Mouse (Mus musculus): Measurements from ENCODE around the gene Iqcc. TPM values are rescaled to one million over a fixed set of nuclear protein-coding genes. Genes with fewer than 3 reads are reported as not detected.

The Iqcc gene
- polyA plus RNA-seq, 1 experiment = 28.3 TPM

DNA sequence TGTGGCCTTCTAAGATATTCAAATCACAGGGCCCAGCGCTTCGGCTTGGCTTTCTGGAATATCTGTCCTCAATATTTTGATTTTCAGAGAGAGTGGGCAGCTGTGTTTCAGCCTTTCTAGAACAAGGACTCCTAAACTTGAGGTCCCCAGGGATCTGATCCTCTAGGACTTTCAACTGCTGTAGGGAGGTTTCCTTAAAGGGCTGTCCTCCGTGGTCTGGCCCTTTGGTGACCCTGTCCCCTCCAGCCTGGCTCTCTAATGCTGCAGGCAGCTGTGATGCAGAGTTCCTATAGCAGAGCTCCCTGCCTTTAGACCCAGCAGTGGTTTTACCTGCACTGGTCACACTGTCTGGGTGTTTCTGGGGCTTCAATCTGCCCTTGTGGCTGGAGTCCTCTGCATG, 2.3 kb downstream of the Iqcc start:
- WGBS = 94% methylated on average over 3 of the region's 3 CpGs
- DNase-seq (ENCODE audit: low read depth in 1 of 2, low spot score in 2 of 2) = no peak
- no peaks in the 10 kb centered on the region; the same call in 1 of the 2 replicates for H3K36me3 ChIP-seq (ENCODE audit: control insufficient read depth, insufficient read depth, low read length)
- H3K27me3 ChIP-seq (ENCODE audit: control insufficient read depth, insufficient read depth, low read length) = no peaks in the 10 kb centered on the region
- H3K27ac ChIP-seq (ENCODE audit: insufficient read depth, low read length) = no peak overlapping the region
- H3K4me1 ChIP-seq (ENCODE audit: control insufficient read depth, insufficient read depth, insufficient read length) = peaks cover 2% of the 10 kb centered on the region; the same call in 1 of the 2 replicates
- TF ChIP-seq POLR2A (IDR thresholded peaks at IDR 0.05; ENCODE audit: low read depth, low read length) (no peak), CTCF (IDR thresholded peaks at IDR 0.05; ENCODE audit: extremely low read depth, insufficient read depth, insufficient read length, insufficient replicate concordance) (no peak)
- H3K4me3 ChIP-seq (ENCODE audit: extremely low read depth, insufficient read depth, insufficient read length) = no peak overlapping the region

DNA sequence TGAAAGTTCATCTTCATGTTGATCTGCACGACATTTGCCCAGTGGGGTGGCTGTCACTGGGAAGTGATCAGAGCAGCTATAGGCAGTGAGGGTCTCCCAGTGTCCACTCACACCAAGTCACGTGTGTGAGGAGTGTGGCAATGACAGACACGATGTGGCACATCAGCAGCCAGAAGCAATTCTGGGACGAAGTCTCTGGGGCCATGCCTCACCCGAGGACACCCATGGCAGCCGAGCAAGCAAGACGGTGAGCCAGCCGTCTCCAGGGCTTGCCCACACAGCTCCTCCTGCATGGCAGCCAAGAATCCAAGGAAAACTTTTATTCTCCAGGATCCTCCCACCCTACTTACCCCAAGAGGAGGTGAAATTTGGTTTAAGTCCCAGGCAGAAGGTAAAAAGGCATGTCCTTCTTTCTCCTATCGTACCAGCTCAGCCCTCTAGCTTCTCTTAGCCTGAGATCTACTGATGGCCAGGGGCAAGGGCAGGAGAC, 3.1 kb downstream of the Iqcc start:
- H3K36me3 ChIP-seq (ENCODE audit: control insufficient read depth, insufficient read depth, low read length) = no peaks in the 10 kb centered on the region; the same call in 1 of the 2 replicates
- TF ChIP-seq POLR2A (IDR thresholded peaks at IDR 0.05; ENCODE audit: low read depth, low read length) (no peak), CTCF (IDR thresholded peaks at IDR 0.05; ENCODE audit: extremely low read depth, insufficient read depth, insufficient read length, insufficient replicate concordance) (no peak)

DNA sequence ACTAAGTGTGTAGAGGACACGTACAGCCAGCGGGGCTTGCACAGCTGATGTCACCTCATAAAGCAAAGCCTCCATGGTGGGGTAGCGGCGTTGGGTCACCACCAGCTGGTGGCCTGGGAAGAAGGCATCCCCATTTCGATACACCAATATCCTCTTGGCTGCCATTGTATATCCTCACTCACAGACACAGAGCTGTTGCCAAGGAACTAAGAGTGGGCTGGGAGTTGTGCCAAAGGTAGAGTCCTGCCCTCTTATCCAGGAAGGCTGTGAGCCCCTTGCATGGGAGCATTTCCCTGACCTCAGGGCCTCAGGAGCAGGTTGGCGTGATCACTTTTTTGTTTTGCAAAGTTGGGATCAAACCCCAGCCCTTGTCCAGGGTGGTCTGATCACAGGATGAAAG, 4.8 kb downstream of the Iqcc start, which contains the start of gene Dcdc2b:
Dcdc2b (minus strand) TSS at position 165 of the 400 bp plus-strand sequence.
- Histone ChIP-seq H3K4me1 (ENCODE audit: control insufficient read depth, insufficient read depth, insufficient read length) (peaks cover 15% of the 10 kb centered on the region; the same call in 1 of the 2 replicates), H3K4me3 (ENCODE audit: extremely low read depth, insufficient read depth, insufficient read length) (no peak within 1 kb of the TSS), H3K36me3 (ENCODE audit: control insufficient read depth, insufficient read depth, low read length) (no peaks in the 10 kb centered on the region), H3K27me3 (ENCODE audit: control insufficient read depth, insufficient read depth, low read length) (no peaks in the 10 kb centered on the region), H3K27ac (ENCODE audit: insufficient read depth, low read length) (no peak within 1 kb of the TSS)
- 92% methylated on average over 6 of the region's 6 CpGs for WGBS
- TF ChIP-seq POLR2A (IDR thresholded peaks at IDR 0.05; ENCODE audit: low read depth, low read length) = no peak
- no peak for TF ChIP-seq CTCF (IDR thresholded peaks at IDR 0.05; ENCODE audit: extremely low read depth, insufficient read depth, insufficient read length, insufficient replicate concordance)
- DNase-seq (ENCODE audit: low read depth in 1 of 2, low spot score in 2 of 2) = no peak

More for the DNA sequence above, 3.1 kb downstream of the Iqcc start:
- no peak overlapping the region for H3K4me3 ChIP-seq (ENCODE audit: extremely low read depth, insufficient read depth, insufficient read length)
- no peaks in the 10 kb centered on the region for H3K27me3 ChIP-seq (ENCODE audit: control insufficient read depth, insufficient read depth, low read length)
- H3K4me1 ChIP-seq (ENCODE audit: control insufficient read depth, insufficient read depth, insufficient read length) = peaks cover 2% of the 10 kb centered on the region; the same call in 1 of the 2 replicates
- no peak overlapping the region for H3K27ac ChIP-seq (ENCODE audit: insufficient read depth, low read length)
- whole genome bisulfite sequencing = 93% methylated on average over 9 of the region's 9 CpGs
- DNase-seq (ENCODE audit: low read depth in 1 of 2, low spot score in 2 of 2) = no peak

DNA sequence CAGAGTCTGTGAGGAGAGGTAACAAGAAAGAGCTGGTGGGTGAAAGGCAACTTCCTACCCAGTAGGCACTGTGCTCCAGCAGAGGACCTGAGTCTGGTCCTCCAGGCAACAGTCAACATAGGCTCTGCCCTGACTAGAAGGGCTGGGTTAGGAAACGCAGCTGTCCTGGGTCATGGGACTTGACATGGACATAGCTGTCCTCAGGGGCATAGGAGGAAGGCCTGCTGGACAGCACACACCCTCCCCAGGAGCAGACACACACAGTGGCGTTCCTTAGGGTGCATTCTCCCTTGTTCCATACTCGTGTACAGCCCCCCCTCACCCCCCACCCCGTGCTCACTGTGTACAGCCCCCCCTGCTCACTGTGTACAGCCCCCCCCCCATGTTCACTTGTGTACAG, 8.4 kb downstream of the Iqcc start:
- H3K4me3 ChIP-seq (ENCODE audit: extremely low read depth, insufficient read depth, insufficient read length) = no peak overlapping the region

DNA sequence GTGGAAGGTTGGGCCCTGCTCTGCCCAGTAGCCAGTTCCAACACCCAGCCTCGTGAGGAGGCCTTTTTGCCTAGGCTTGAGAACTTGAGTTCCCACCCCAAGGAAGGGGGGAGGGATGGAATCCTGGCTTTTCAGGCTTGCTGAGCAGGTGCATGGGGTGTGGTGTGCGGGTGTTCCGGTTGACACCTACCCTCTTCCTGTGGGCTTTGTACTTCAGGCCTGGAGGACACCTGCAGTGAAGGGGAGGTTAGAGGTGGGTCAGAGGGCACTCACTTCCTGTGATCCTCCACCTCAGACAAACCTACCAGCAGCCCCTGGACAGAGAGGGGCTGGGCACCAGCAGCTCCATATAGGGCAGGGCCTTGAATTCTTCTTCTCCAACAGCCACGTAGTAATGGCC, 8.9 kb downstream of the Iqcc start:
- TF ChIP-seq POLR2A (IDR thresholded peaks at IDR 0.05; ENCODE audit: low read depth, low read length) (no peak), CTCF (IDR thresholded peaks at IDR 0.05; ENCODE audit: extremely low read depth, insufficient read depth, insufficient read length, insufficient replicate concordance) (no peak)
- 65% methylated on average over 4 of the region's 4 CpGs for WGBS
- DNase-seq (ENCODE audit: low read depth in 1 of 2, low spot score in 2 of 2) = no peak
- H3K27ac ChIP-seq (ENCODE audit: insufficient read depth, low read length) = peak overlapping the region; percentile 53
- H3K4me1 ChIP-seq (ENCODE audit: control insufficient read depth, insufficient read depth, insufficient read length) = peaks cover 12% of the 10 kb centered on the region; the same call in 1 of the 2 replicates
- H3K36me3 ChIP-seq (ENCODE audit: control insufficient read depth, insufficient read depth, low read length) = peaks cover 13% of the 10 kb centered on the region
- H3K4me3 ChIP-seq (ENCODE audit: extremely low read depth, insufficient read depth, insufficient read length) = no peak overlapping the region
- no peaks in the 10 kb centered on the region for H3K27me3 ChIP-seq (ENCODE audit: control insufficient read depth, insufficient read depth, low read length)

More for the DNA sequence above, 8.4 kb downstream of the Iqcc start:
- Histone ChIP-seq H3K27ac (ENCODE audit: insufficient read depth, low read length) (peak overlapping the region; percentile 53), H3K4me1 (ENCODE audit: control insufficient read depth, insufficient read depth, insufficient read length) (peaks cover 12% of the 10 kb centered on the region; the same call in 1 of the 2 replicates), H3K36me3 (ENCODE audit: control insufficient read depth, insufficient read depth, low read length) (peaks cover 12% of the 10 kb centered on the region), H3K27me3 (ENCODE audit: control insufficient read depth, insufficient read depth, low read length) (no peaks in the 10 kb centered on the region)
- 86% methylated on average over 4 of the region's 4 CpGs for WGBS
- no peak for TF ChIP-seq CTCF (IDR thresholded peaks at IDR 0.05; ENCODE audit: extremely low read depth, insufficient read depth, insufficient read length, insufficient replicate concordance)
- TF ChIP-seq POLR2A (IDR thresholded peaks at IDR 0.05; ENCODE audit: low read depth, low read length) = no peak
- no peak for DNase-seq (ENCODE audit: low read depth in 1 of 2, low spot score in 2 of 2)

DNA sequence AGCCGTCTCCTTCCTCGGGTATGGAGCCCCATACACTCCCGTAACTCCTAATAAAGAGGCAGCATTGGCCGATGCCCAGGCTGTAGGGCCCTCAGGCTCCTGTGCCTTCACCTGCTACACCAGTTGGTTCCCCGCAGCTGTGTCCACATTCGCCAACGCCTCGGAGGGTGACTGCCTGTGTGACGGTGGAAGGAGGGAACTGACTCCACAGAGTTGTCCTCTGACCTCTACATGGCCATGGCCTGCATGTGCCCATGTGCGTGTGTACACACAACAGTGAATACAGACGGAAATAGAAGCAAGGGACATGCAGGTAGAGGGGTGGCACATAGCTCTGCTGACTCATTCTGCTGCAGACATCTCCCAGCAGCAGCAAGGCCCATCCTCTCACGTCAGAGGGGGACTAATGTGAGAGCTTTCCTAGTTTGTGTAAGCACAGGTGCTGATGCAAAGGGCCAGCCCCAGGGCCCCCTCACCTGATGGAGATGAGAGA, 9.7 kb downstream of the Iqcc start:
- H3K36me3 ChIP-seq (ENCODE audit: control insufficient read depth, insufficient read depth, low read length) = peaks cover 13% of the 10 kb centered on the region
- H3K4me1 ChIP-seq (ENCODE audit: control insufficient read depth, insufficient read depth, insufficient read length) = peaks cover 12% of the 10 kb centered on the region; the same call in 1 of the 2 replicates

More for the DNA sequence above, 9.7 kb downstream of the Iqcc start:
- Histone ChIP-seq H3K27me3 (ENCODE audit: control insufficient read depth, insufficient read depth, low read length) (no peaks in the 10 kb centered on the region), H3K4me3 (ENCODE audit: extremely low read depth, insufficient read depth, insufficient read length) (no peak overlapping the region), H3K27ac (ENCODE audit: insufficient read depth, low read length) (peak overlapping the region; percentile 15; the same call in 1 of the 2 replicates)
- 74% methylated on average over 12 of the region's 12 CpGs for WGBS
- DNase-seq (ENCODE audit: low read depth in 1 of 2, low spot score in 2 of 2) = no peak
- no peak for TF ChIP-seq CTCF (IDR thresholded peaks at IDR 0.05; ENCODE audit: extremely low read depth, insufficient read depth, insufficient read length, insufficient replicate concordance)
- no peak for TF ChIP-seq POLR2A (IDR thresholded peaks at IDR 0.05; ENCODE audit: low read depth, low read length)

Measured in spleen, adult 2 months (tissue).